Mouse (Mus musculus): ENCODE data around the gene 1700021F07Rik. TPM values are rescaled to one million over a fixed set of nuclear protein-coding genes. Genes with fewer than 3 reads are reported as not detected.
A peak's percentile ranks its signal among the peaks of the same experiment; 100 is the strongest.

1700021F07Rik gene
- not detected in 2 replicates for polyA plus RNA-seq (2015; fragmentation: Nextera tagmentation; extraction: Ambion mirVana)

GRCm38 (mm10) chr2:173522376-173522775, at the start of gene 1700021F07Rik:
TSS of gene 1700021F07Rik (plus strand) at chr2:173522586.
- H3K9ac ChIP-seq (ENCODE audit: low read length): no peak within 1 kb of the TSS
- no peak for ATAC-seq (ENCODE audit: low FRiP score, low TSS enrichment)
- no peaks in the 10 kb centered on the region for H3K36me3 ChIP-seq (ENCODE audit: control insufficient read depth, insufficient read depth, low read length)
- no peak for DNase-seq (ENCODE audit: low spot score)
- no peaks in the 10 kb centered on the region for H3K9me3 ChIP-seq (ENCODE audit: control insufficient read depth, low read length)
- no peak within 1 kb of the TSS for H3K4me3 ChIP-seq (ENCODE audit: low read depth, low read length)
- no peaks in the 10 kb centered on the region for H3K4me1 ChIP-seq (replicated peaks; ENCODE audit: control insufficient read depth, insufficient read depth)
- H3K4me2 ChIP-seq (replicated peaks; ENCODE audit: low read depth): no peak within 1 kb of the TSS
- TF ChIP-seq CTCF (IDR thresholded peaks at IDR 0.05; ENCODE audit: low read depth) (no peak), EP300 (optimal IDR thresholded peaks at IDR 0.05) (no peak)
- 92% methylated on average over 18 of the region's 18 CpGs for WGBS
- no peak within 1 kb of the TSS for H3K27ac ChIP-seq (replicated peaks)
- no peaks in the 10 kb centered on the region for H3K27me3 ChIP-seq (ENCODE audit: control insufficient read depth, insufficient read depth, low read length)

DNA sequence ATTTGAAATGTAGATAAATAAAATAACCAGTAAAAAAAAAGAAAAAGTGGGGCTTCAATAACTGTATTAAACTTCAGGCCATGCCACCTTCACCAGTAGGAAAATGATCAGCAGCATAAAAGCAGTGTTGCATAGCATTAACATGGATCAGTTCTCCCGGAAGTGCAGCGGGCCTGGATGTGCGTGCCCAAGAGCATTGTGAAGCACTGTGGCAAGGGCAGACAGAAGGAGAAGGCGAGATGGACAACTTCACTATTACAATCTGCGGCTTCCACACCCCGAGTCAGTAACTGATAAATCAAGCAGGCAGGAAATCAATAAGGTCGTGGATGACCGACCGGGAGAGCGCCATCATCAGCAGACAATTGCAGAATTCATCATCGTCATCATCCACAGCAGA, 49.2 kb upstream of the 1700021F07Rik start:
- Histone ChIP-seq H3K36me3 (ENCODE audit: control insufficient read depth, insufficient read depth, low read length) (no peaks in the 10 kb centered on the region), H3K4me1 (replicated peaks; ENCODE audit: control insufficient read depth, insufficient read depth) (no peaks in the 10 kb centered on the region), H3K27ac (replicated peaks) (no peak overlapping the region), H3K4me2 (replicated peaks; ENCODE audit: low read depth) (no peak overlapping the region), H3K9ac (ENCODE audit: low read length) (no peak overlapping the region), H3K9me3 (ENCODE audit: control insufficient read depth, low read length) (no peaks in the 10 kb centered on the region), H3K27me3 (ENCODE audit: control insufficient read depth, insufficient read depth, low read length) (no peaks in the 10 kb centered on the region), H3K4me3 (ENCODE audit: low read depth, low read length) (no peak overlapping the region)
- no peak for ATAC-seq (ENCODE audit: low FRiP score, low TSS enrichment)
- WGBS: 39% methylated on average over 11 of the region's 11 CpGs
- no peak for TF ChIP-seq EP300 (optimal IDR thresholded peaks at IDR 0.05)
- no peak for TF ChIP-seq CTCF (IDR thresholded peaks at IDR 0.05; ENCODE audit: low read depth)
- peak; percentile 11 for DNase-seq (ENCODE audit: low spot score)

DNA sequence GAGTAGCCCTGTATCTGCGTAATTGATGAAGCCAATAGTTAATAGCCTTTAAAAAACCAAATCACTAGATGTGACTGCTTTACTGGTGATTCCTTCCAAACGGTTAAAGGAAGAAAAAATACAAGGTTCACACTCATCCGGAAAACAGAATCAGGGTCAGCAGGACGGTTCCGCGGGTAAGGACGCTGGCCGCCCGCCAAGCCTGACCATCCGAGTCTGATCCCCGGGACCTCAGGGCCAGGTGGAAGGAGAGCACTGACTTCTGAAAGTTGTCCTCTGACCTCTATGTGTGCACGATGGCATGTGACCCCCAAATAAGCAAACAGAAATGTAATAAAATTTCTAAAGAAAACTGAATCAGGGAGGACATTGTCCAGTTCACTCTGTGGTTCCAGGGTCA, 43.3 kb upstream of the 1700021F07Rik start:
- Histone ChIP-seq H3K4me3 (ENCODE audit: low read depth, low read length) (no peak overlapping the region), H3K4me2 (replicated peaks; ENCODE audit: low read depth) (no peak overlapping the region), H3K9me3 (ENCODE audit: control insufficient read depth, low read length) (no peaks in the 10 kb centered on the region), H3K36me3 (ENCODE audit: control insufficient read depth, insufficient read depth, low read length) (no peaks in the 10 kb centered on the region), H3K27me3 (ENCODE audit: control insufficient read depth, insufficient read depth, low read length) (no peaks in the 10 kb centered on the region), H3K9ac (ENCODE audit: low read length) (no peak overlapping the region), H3K4me1 (replicated peaks; ENCODE audit: control insufficient read depth, insufficient read depth) (no peaks in the 10 kb centered on the region), H3K27ac (replicated peaks) (no peak overlapping the region)
- ATAC-seq (ENCODE audit: low FRiP score, low TSS enrichment): no peak
- 82% methylated on average over 12 of the region's 12 CpGs for WGBS
- DNase-seq (ENCODE audit: low spot score): no peak
- TF ChIP-seq EP300 (optimal IDR thresholded peaks at IDR 0.05): no peak

DNA sequence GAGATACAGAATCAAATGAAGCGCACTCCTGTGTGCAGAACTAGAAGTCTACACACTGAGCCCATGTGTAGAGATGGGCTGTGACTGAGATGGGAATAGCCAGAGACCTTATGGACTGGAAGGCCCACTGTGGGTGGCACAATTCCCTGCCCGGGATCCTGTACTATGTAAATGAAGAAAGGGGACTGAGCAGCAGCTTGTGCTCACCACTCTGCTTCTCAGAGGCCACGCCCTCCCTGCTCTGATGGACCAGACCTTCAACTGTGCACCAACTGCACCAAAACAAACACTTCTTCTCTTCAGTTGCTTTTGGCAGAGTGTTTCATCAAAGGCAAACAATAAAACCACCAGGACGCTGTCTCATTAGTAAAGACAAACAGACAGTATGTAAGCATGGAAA, 37.9 kb upstream of the 1700021F07Rik start:
- no peaks in the 10 kb centered on the region for H3K4me1 ChIP-seq (replicated peaks; ENCODE audit: control insufficient read depth, insufficient read depth)
- H3K27ac ChIP-seq (replicated peaks): no peak overlapping the region
- no peaks in the 10 kb centered on the region for H3K27me3 ChIP-seq (ENCODE audit: control insufficient read depth, insufficient read depth, low read length)
- no peak for TF ChIP-seq CTCF (IDR thresholded peaks at IDR 0.05; ENCODE audit: low read depth)
- TF ChIP-seq EP300 (optimal IDR thresholded peaks at IDR 0.05): no peak
- no peak overlapping the region for H3K9ac ChIP-seq (ENCODE audit: low read length)
- no peak overlapping the region for H3K4me3 ChIP-seq (ENCODE audit: low read depth, low read length)
- H3K36me3 ChIP-seq (ENCODE audit: control insufficient read depth, insufficient read depth, low read length): no peaks in the 10 kb centered on the region
- no peak overlapping the region for H3K4me2 ChIP-seq (replicated peaks; ENCODE audit: low read depth)
- DNase-seq (ENCODE audit: low spot score) (no peak), ATAC-seq (ENCODE audit: low FRiP score, low TSS enrichment) (no peak)
- no peaks in the 10 kb centered on the region for H3K9me3 ChIP-seq (ENCODE audit: control insufficient read depth, low read length)
- 75% methylated on average over 4 of the region's 4 CpGs for WGBS

DNA sequence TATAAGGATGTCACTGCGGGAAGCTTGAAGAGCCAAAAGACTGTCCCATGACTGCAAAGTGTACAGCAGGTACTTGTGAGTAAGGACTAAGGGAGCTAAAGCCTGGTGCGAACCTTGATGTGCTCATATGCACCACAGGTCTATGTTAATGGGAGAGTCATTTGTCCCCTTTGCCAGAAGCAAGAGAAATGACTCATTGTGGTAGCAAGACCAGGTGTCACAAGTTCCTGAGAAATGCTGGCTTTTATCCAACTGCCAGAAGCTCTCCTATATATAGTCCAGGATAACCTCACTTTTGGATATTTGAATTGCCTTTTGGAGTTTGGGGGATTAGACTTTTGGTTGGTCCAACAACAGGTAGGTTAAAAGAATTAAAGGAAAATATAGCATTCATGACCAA, 22.8 kb upstream of the 1700021F07Rik start:
- no peaks in the 10 kb centered on the region for H3K9me3 ChIP-seq (ENCODE audit: control insufficient read depth, low read length)
- no peaks in the 10 kb centered on the region for H3K36me3 ChIP-seq (ENCODE audit: control insufficient read depth, insufficient read depth, low read length)
- H3K27me3 ChIP-seq (ENCODE audit: control insufficient read depth, insufficient read depth, low read length): no peaks in the 10 kb centered on the region
- H3K9ac ChIP-seq (ENCODE audit: low read length): no peak overlapping the region
- no peak overlapping the region for H3K4me3 ChIP-seq (ENCODE audit: low read depth, low read length)
- ATAC-seq (ENCODE audit: low FRiP score, low TSS enrichment) (no peak), DNase-seq (ENCODE audit: low spot score) (no peak)
- H3K4me2 ChIP-seq (replicated peaks; ENCODE audit: low read depth): no peak overlapping the region
- no peak for TF ChIP-seq EP300 (optimal IDR thresholded peaks at IDR 0.05)
- TF ChIP-seq CTCF (IDR thresholded peaks at IDR 0.05; ENCODE audit: low read depth): no peak
- 98% methylated on average over 2 of the region's 2 CpGs for WGBS
- no peak overlapping the region for H3K27ac ChIP-seq (replicated peaks)
- no peaks in the 10 kb centered on the region for H3K4me1 ChIP-seq (replicated peaks; ENCODE audit: control insufficient read depth, insufficient read depth)

DNA sequence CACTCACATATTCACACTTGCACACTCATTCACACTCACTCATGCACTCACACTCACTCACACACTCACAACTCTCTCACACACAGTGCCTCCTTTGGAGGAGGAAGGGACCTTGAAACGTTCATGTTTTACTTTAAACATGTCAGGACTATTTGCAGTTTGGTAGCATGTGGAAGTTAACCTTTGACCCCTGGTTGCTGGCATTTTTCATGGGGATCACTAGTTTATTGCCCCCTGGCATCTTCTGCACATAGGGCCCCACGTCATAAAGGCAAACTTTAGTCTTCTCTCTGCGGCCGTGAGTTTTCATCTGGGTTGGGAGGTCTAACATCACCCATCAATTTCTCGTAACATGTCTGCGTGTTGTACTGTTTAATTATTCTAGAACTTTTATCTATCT, 8.4 kb upstream of the 1700021F07Rik start:
- ATAC-seq (ENCODE audit: low FRiP score, low TSS enrichment) (no peak), DNase-seq (ENCODE audit: low spot score) (no peak)
- TF ChIP-seq EP300 (optimal IDR thresholded peaks at IDR 0.05) (no peak), CTCF (IDR thresholded peaks at IDR 0.05; ENCODE audit: low read depth) (no peak)
- no peak overlapping the region for H3K4me2 ChIP-seq (replicated peaks; ENCODE audit: low read depth)
- no peak overlapping the region for H3K27ac ChIP-seq (replicated peaks)
- H3K4me1 ChIP-seq (replicated peaks; ENCODE audit: control insufficient read depth, insufficient read depth): no peaks in the 10 kb centered on the region
- no peak overlapping the region for H3K4me3 ChIP-seq (ENCODE audit: low read depth, low read length)
- 77% methylated on average over 6 of the region's 6 CpGs for WGBS
- H3K9me3 ChIP-seq (ENCODE audit: control insufficient read depth, low read length): no peaks in the 10 kb centered on the region; the same call in 1 of the 2 replicates
- H3K36me3 ChIP-seq (ENCODE audit: control insufficient read depth, insufficient read depth, low read length): no peaks in the 10 kb centered on the region
- H3K27me3 ChIP-seq (ENCODE audit: control insufficient read depth, insufficient read depth, low read length): no peaks in the 10 kb centered on the region
- no peak overlapping the region for H3K9ac ChIP-seq (ENCODE audit: low read length)
